Mouse (Mus musculus): ENCODE measurements around the gene Tesc. TPM values are rescaled to one million over a fixed set of nuclear protein-coding genes. Genes with fewer than 3 reads are reported as not detected.
A peak's percentile ranks its signal among the peaks of the same experiment; 100 is the strongest.

The Tesc gene
- polyA plus RNA-seq, 1 experiment from 2014 or later: 12.3 TPM

DNA sequence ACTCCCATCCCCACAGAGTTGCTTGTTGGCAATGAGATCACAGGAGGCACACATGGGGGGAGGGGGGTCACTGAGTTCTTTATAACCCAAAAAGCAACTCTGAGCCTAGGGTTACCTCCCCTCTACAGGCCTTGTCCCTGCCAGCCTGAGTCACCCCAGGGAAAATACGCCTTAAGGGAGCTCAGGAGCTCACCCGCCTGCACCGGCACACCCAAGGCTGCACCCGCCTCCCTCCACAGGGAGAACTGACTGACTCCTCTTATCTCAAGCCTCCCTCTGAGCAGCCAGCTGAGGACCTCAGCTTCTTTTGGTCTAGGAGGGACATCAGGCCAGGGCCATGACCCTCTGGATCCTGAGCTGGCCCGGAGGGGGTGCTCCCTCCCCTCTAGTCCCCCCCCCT, 3.5 kb downstream of the Tesc start:
- Histone ChIP-seq H3K9ac (ENCODE audit: low read depth, low read length) (no peak overlapping the region), H3K4me1 (ENCODE audit: control insufficient read depth, insufficient read depth, low read length) (peaks cover 19% of the 10 kb centered on the region; the same call in 1 of the 2 replicates), H3K27ac (ENCODE audit: low read depth, low read length) (no peak overlapping the region), H3K36me3 (ENCODE audit: control insufficient read depth, insufficient read depth, low read length) (no peaks in the 10 kb centered on the region), H3K9me3 (ENCODE audit: control insufficient read depth, low read length) (peaks cover 3% of the 10 kb centered on the region; the same call in 1 of the 2 replicates), H3K4me3 (ENCODE audit: low read length) (no peak overlapping the region), H3K4me2 (replicated peaks; ENCODE audit: low read depth, low read length) (no peak overlapping the region), H3K27me3 (ENCODE audit: control insufficient read depth, insufficient read depth, low read length) (peaks cover 38% of the 10 kb centered on the region)
- 56% methylated on average over 5 of the region's 5 CpGs for WGBS
- no peak for ATAC-seq (ENCODE audit: low FRiP score, low TSS enrichment)

DNA sequence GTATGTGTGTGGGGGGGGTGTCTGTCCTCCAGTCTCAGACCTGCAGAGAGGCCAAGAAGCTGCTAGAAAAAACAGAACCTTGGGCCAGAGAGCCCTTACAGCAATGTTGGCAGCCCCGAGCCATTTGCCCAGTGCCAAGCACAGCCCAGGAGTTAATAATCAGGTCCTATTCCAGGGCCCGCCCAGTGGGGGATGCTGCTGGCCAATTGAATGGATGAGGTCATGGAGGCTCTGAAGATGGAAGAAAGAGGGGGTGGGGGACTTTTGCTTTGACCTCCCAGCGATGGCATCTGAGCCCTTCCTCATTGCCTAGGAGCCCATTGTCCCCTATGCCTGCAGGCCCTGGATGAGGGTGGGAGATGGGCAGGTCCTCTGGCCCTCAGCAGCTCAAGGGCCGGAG, 4.0 kb downstream of the Tesc start:
- no peak overlapping the region for H3K4me3 ChIP-seq (ENCODE audit: low read length)
- no peak overlapping the region for H3K27ac ChIP-seq (ENCODE audit: low read depth, low read length)
- H3K36me3 ChIP-seq (ENCODE audit: control insufficient read depth, insufficient read depth, low read length): no peaks in the 10 kb centered on the region
- WGBS: 46% methylated on average over 4 of the region's 4 CpGs
- no peak overlapping the region for H3K9ac ChIP-seq (ENCODE audit: low read depth, low read length)
- ATAC-seq (ENCODE audit: low FRiP score, low TSS enrichment): no peak
- peaks cover 34% of the 10 kb centered on the region for H3K27me3 ChIP-seq (ENCODE audit: control insufficient read depth, insufficient read depth, low read length)
- H3K4me2 ChIP-seq (replicated peaks; ENCODE audit: low read depth, low read length): no peak overlapping the region
- peaks cover 19% of the 10 kb centered on the region; the same call in 1 of the 2 replicates for H3K4me1 ChIP-seq (ENCODE audit: control insufficient read depth, insufficient read depth, low read length)
- peaks cover 3% of the 10 kb centered on the region; the same call in 1 of the 2 replicates for H3K9me3 ChIP-seq (ENCODE audit: control insufficient read depth, low read length)

DNA sequence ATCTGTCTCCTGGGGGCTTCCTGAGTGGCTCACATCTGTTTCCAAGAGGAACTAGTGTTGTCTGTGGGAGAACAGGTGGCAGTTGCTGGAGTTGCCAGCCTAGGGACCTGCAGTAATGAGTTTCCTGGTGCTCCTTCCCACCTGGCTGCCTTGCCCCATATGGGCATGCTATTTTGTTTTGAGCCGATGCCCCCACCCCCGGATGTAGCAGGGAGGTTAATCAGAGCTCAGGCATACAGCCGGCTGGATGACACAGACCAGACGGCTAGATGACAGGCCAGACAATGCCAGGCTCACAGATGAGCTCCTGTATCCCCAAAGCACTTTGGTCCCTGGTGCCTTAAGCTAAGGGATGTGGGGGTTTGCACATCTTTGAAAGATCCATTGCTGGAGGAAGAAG, 5.8 kb downstream of the Tesc start:
- Histone ChIP-seq H3K4me3 (ENCODE audit: low read length) (no peak overlapping the region), H3K4me1 (ENCODE audit: control insufficient read depth, insufficient read depth, low read length) (peaks cover 12% of the 10 kb centered on the region; the same call in 1 of the 2 replicates), H3K4me2 (replicated peaks; ENCODE audit: low read depth, low read length) (no peak overlapping the region), H3K9ac (ENCODE audit: low read depth, low read length) (no peak overlapping the region), H3K27ac (ENCODE audit: low read depth, low read length) (no peak overlapping the region), H3K36me3 (ENCODE audit: control insufficient read depth, insufficient read depth, low read length) (no peaks in the 10 kb centered on the region), H3K27me3 (ENCODE audit: control insufficient read depth, insufficient read depth, low read length) (peaks cover 21% of the 10 kb centered on the region), H3K9me3 (ENCODE audit: control insufficient read depth, low read length) (peaks cover 3% of the 10 kb centered on the region; the same call in 1 of the 2 replicates)
- 54% methylated on average over 4 of the region's 4 CpGs for WGBS
- ATAC-seq (ENCODE audit: low FRiP score, low TSS enrichment): no peak

DNA sequence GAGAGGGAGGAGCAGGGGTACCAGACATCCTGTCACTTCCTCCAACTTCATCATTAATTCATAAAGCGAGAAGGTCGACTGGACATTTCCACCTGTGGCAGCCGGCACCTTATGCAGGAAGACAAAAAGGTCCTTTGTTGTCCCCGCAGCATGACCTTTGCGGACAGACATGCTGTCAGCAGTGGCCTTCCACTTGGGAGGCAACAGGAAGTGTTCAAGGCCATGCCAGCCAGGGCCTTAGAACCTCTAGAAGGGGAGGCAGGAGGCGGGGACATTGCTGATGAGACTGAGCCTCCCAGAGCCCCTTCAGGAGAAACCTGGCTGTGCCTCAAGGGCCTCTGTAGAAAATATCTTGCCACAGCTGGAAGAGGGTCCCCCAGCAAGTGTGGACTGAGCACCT, 6.2 kb downstream of the Tesc start:
- peaks cover 3% of the 10 kb centered on the region; the same call in 1 of the 2 replicates for H3K9me3 ChIP-seq (ENCODE audit: control insufficient read depth, low read length)

DNA sequence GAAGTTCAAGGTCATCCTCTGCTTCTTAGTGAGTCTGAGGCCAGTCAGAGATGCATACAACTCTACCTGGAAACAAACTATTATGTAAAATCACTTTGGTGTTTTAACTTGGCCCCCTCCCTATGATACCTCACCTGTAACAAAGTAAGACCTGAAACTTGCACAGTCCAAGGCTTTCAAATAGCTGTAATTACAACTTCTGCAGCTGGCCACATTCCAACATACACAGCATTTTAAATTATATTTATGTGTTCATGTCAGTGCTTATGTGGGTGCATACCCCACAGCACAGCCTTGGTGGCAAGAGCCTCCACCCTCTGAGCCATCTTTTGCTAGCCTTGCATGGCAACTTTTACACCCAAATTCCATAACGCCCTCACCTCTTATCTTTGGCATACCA, 7.1 kb downstream of the Tesc start:
- Histone ChIP-seq H3K4me3 (ENCODE audit: low read length) (no peak overlapping the region), H3K9me3 (ENCODE audit: control insufficient read depth, low read length) (peaks cover 3% of the 10 kb centered on the region; the same call in 1 of the 2 replicates), H3K27me3 (ENCODE audit: control insufficient read depth, insufficient read depth, low read length) (peaks cover 8% of the 10 kb centered on the region), H3K4me2 (replicated peaks; ENCODE audit: low read depth, low read length) (no peak overlapping the region), H3K27ac (ENCODE audit: low read depth, low read length) (no peak overlapping the region), H3K9ac (ENCODE audit: low read depth, low read length) (no peak overlapping the region), H3K4me1 (ENCODE audit: control insufficient read depth, insufficient read depth, low read length) (0 out of 2 replicates have a peak, but pooled peaks cover 5% of the 10 kb centered on the region), H3K36me3 (ENCODE audit: control insufficient read depth, insufficient read depth, low read length) (no peaks in the 10 kb centered on the region)
- ATAC-seq (ENCODE audit: low FRiP score, low TSS enrichment): no peak
- 92% methylated on average over 1 of the region's 1 CpGs for WGBS

More for the DNA sequence above, 6.2 kb downstream of the Tesc start:
- Histone ChIP-seq H3K27me3 (ENCODE audit: control insufficient read depth, insufficient read depth, low read length) (peaks cover 17% of the 10 kb centered on the region), H3K4me3 (ENCODE audit: low read length) (no peak overlapping the region), H3K9ac (ENCODE audit: low read depth, low read length) (no peak overlapping the region), H3K4me1 (ENCODE audit: control insufficient read depth, insufficient read depth, low read length) (peaks cover 9% of the 10 kb centered on the region; the same call in 1 of the 2 replicates), H3K36me3 (ENCODE audit: control insufficient read depth, insufficient read depth, low read length) (no peaks in the 10 kb centered on the region), H3K4me2 (replicated peaks; ENCODE audit: low read depth, low read length) (no peak overlapping the region), H3K27ac (ENCODE audit: low read depth, low read length) (no peak overlapping the region)
- WGBS: 59% methylated on average over 6 of the region's 6 CpGs
- ATAC-seq (ENCODE audit: low FRiP score, low TSS enrichment): no peak

DNA sequence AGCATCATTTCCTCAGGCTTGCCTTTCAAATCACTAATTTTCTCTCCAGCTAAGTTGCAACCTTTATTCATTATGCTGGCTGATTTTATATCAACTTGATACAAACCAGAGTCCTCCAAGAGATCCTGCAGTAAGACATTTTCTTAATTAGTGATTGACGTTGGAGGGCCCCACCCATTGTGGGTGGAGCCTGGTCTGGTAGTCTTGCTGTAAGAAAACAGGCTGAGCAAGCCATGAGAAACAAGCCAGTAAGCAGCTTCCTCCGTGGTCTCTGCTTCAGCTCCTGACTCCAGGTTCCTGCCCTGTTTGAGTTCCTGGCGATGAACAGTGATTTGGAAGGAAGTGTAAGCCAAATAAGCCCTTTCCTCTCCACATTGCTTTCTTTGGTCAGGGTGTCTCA, 8.2 kb downstream of the Tesc start:
- no peak for ATAC-seq (ENCODE audit: low FRiP score, low TSS enrichment)
- 0 out of 2 replicates have a peak, but pooled peaks cover 5% of the 10 kb centered on the region for H3K4me1 ChIP-seq (ENCODE audit: control insufficient read depth, insufficient read depth, low read length)
- no peaks in the 10 kb centered on the region for H3K27me3 ChIP-seq (ENCODE audit: control insufficient read depth, insufficient read depth, low read length)
- no peak overlapping the region for H3K27ac ChIP-seq (ENCODE audit: low read depth, low read length)
- H3K4me3 ChIP-seq (ENCODE audit: low read length): no peak overlapping the region
- WGBS: 62% methylated on average over 3 of the region's 3 CpGs
- H3K4me2 ChIP-seq (replicated peaks; ENCODE audit: low read depth, low read length): no peak overlapping the region
- H3K9ac ChIP-seq (ENCODE audit: low read depth, low read length): no peak overlapping the region
- H3K36me3 ChIP-seq (ENCODE audit: control insufficient read depth, insufficient read depth, low read length): no peaks in the 10 kb centered on the region
- peaks cover 3% of the 10 kb centered on the region; the same call in 1 of the 2 replicates for H3K9me3 ChIP-seq (ENCODE audit: control insufficient read depth, low read length)

DNA sequence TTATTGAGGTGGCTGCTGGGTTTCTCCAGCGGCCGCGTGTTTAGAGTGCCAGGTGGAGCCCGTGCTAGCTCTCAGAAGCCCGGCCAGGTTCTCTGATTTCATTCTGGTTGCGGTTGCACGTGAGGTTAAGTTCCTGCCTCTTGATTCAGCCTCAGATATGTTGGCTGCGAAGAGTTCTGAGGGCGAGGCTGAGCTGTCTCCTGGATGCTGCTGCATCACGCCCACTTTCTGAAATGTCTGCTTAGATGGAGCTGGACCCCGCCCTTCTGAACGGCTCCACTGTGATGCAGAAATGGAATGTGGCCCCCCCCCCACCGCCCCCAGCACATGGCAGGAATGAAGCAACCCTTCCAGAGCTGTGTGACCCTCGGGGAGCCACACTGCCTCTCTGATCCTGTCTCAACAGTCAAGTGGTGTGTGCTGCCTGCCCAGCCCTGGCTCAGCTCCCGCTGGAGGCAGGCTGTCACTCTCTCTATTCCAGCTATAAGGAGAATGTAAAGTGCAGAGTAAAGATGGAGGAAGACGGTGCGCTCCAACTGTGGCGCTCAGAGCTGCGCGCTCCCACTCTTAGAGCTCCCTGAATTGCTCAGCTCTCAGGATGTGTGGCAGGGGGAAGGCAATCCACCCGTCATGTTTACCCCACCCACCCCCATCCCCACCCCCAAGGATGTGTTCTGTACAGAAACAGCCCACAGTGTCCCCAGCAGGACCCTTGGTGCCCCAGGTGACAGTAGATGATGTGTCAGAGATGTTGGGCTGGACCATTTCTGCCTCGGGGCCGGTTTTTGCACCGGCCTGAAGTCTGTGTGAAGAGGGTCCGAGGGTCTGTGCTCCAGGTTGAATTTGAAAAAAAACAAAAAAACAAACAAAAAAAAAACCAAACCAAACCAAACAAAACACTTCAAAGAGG, 9.6 kb downstream of the Tesc start:
- Histone ChIP-seq H3K9ac (ENCODE audit: low read depth, low read length) (no peak overlapping the region), H3K27me3 (ENCODE audit: control insufficient read depth, insufficient read depth, low read length) (no peaks in the 10 kb centered on the region), H3K27ac (ENCODE audit: low read depth, low read length) (no peak overlapping the region), H3K9me3 (ENCODE audit: control insufficient read depth, low read length) (peaks cover 3% of the 10 kb centered on the region; the same call in 1 of the 2 replicates), H3K36me3 (ENCODE audit: control insufficient read depth, insufficient read depth, low read length) (no peaks in the 10 kb centered on the region), H3K4me3 (ENCODE audit: low read length) (no peak overlapping the region), H3K4me1 (ENCODE audit: control insufficient read depth, insufficient read depth, low read length) (0 out of 2 replicates have a peak, but pooled peaks cover 5% of the 10 kb centered on the region), H3K4me2 (replicated peaks; ENCODE audit: low read depth, low read length) (peak overlapping the region; percentile 8; the same call in 1 of the 2 replicates)
- peak; percentile 30; the same call in 1 of the 2 replicates for ATAC-seq (ENCODE audit: low FRiP score, low TSS enrichment)
- WGBS: 39% methylated on average over 25 of the region's 25 CpGs

DNA sequence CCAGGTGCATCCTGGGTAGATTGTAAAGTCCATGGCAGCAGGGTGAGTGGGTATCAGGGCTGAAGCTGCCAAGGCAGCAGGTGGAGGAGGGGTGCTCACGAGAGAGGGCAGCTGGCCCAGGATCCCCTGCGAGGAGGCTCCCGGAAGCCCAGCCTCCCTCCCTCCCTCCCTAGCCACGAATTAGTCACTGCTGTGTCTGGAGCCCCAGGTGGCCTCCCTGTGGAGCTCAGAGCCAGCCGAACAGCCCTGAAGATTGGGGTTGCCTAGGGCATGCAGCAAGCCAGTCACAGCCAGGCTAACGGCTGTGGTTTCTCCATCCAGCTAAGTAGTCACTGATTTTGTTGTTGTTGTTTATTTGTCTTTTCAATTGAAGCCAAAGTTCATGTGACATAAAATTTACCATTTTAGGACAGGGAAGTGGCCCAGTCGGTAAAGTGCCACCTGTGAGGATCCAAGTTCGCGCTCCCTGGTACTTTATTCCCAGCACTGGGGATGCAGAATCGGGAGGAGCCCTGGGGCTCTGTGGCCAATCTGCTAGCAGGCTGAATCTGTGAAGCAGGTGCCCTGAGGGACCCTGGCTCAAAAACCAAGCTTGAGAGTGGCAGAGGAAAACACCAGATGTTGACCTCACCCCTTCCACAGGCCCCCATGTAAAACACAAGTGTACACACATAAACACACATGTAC, 10.4 kb downstream of the Tesc start:
- Histone ChIP-seq H3K27ac (ENCODE audit: low read depth, low read length) (no peak overlapping the region), H3K4me2 (replicated peaks; ENCODE audit: low read depth, low read length) (0 out of 2 replicates have a peak overlapping the region, but pooled peaks have one; percentile 2), H3K9ac (ENCODE audit: low read depth, low read length) (no peak overlapping the region), H3K27me3 (ENCODE audit: control insufficient read depth, insufficient read depth, low read length) (no peaks in the 10 kb centered on the region), H3K9me3 (ENCODE audit: control insufficient read depth, low read length) (peaks cover 3% of the 10 kb centered on the region; the same call in 1 of the 2 replicates), H3K36me3 (ENCODE audit: control insufficient read depth, insufficient read depth, low read length) (no peaks in the 10 kb centered on the region), H3K4me3 (ENCODE audit: low read length) (no peak overlapping the region), H3K4me1 (ENCODE audit: control insufficient read depth, insufficient read depth, low read length) (0 out of 2 replicates have a peak, but pooled peaks cover 5% of the 10 kb centered on the region)
- peak; percentile 61 for ATAC-seq (ENCODE audit: low FRiP score, low TSS enrichment)
- WGBS: 8% methylated on average over 10 of the region's 10 CpGs
